In the genomic region with DNA sequence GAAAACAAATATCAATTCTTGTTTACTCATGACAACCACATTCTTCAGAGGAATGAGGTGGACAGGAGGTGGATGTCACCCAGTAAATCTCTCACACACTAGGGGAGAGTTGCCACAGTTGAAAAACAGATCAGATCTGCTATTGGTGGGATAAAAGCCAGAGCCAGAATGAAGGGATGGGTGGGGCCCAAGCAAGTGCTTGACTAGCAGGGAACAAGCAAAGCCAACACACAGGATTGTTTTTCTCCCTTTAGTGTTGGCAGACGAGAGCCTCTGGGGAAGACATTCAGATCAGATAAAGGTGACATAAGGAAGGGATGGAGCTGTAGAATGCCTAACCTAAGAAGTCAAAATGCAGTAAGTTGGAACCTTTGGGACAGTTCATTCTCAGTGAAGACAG, we compare ENCODE assay signal across 24 mouse cellular contexts.
DNase-seq lines count a peak whose midpoint lies in the region; ATAC-seq and TF ChIP-seq lines count a peak whose summit lies in the region.
"Had no signal": no experiment of that assay in that cellular context is flagged by ENCODE, and none has a peak within 500 bp of the region (broad histone marks: within the 10 kb centered on the region; RNA-seq: fewer than 3 reads in every experiment).

No protein-coding gene starts in this region.

- peak; percentile 35 to 42 for DNase-seq in gastrocnemius, adult 8-10 months (ENCODE audit: low spot score in 2 of 2)
- DNase-seq in gastrocnemius, postnatal 10 days: no peak
- DNase-seq in lung, postnatal 10 days: peak; percentile 9
- DNase-seq in lung, postnatal 0 days (ENCODE audit: low spot score): no peak
- peak; percentile 47 for DNase-seq in gastrocnemius, postnatal 25 days
- DNase-seq in skeletal muscle tissue, adult 2 months (ENCODE audit: low read depth, low spot score): peak; percentile 66
- DNase-seq: adrenal gland, postnatal 14 days; cerebellum, adult 11 months; cerebellum, adult 2 months; cerebellum, postnatal 10 days; cerebellum, postnatal 36 days; embryo, embryonic 11 days; kidney, adult 11 months had no signal

- no peak for TF ChIP-seq CTCF in lung, postnatal 0 days (IDR thresholded peaks at IDR 0.05)

- ATAC-seq in lung, postnatal 0 days: no peak
- ATAC-seq: CD4-positive, CD25-positive, alpha-beta regulatory T cell, adult 4 months; forebrain, embryonic 15.5 days; hindbrain, embryonic 16.5 days; intestine, embryonic 15.5 days had no signal

- H3K4me2 ChIP-seq in lung, postnatal 0 days (replicated peaks; ENCODE audit: low read depth, low read length): no peak overlapping the region
- H3K4me2 ChIP-seq: embryonic facial prominence, embryonic 13.5 days; forebrain, embryonic 12.5 days; forebrain, embryonic 15.5 days; heart, embryonic 12.5 days; heart, embryonic 15.5 days; hindbrain, embryonic 12.5 days; intestine, embryonic 15.5 days had no signal

- no peak for TF ChIP-seq EP300 in lung, postnatal 0 days (IDR thresholded peaks at IDR 0.05)

- no peaks in the 10 kb centered on the region for H3K9me3 ChIP-seq in lung, postnatal 0 days (ENCODE audit: low read length)
- H3K9me3 ChIP-seq: embryonic facial prominence, embryonic 13.5 days; forebrain, embryonic 12.5 days; forebrain, embryonic 15.5 days; heart, embryonic 12.5 days; heart, embryonic 15.5 days; hindbrain, embryonic 12.5 days; intestine, embryonic 15.5 days had no signal

- H3K9ac ChIP-seq in lung, postnatal 0 days (replicated peaks; ENCODE audit: low read depth): no peak overlapping the region
- H3K9ac ChIP-seq: embryonic facial prominence, embryonic 13.5 days; forebrain, embryonic 12.5 days; forebrain, embryonic 15.5 days; heart, embryonic 12.5 days; heart, embryonic 15.5 days; hindbrain, embryonic 12.5 days; intestine, embryonic 15.5 days had no signal

- WGBS in lung, postnatal 0 days: 47% methylated on average over 1 of the region's 1 CpGs

- no peaks in the 10 kb centered on the region for H3K4me1 ChIP-seq in lung, postnatal 0 days (ENCODE audit: insufficient read depth, low read depth, low read length)
- H3K4me1 ChIP-seq: embryonic facial prominence, embryonic 10.5 days; forebrain, embryonic 12.5 days; forebrain, embryonic 15.5 days; heart, embryonic 15.5 days; hindbrain, embryonic 12.5 days; intestine, embryonic 15.5 days had no signal

- H3K27me3 ChIP-seq in lung, postnatal 0 days (replicated peaks; ENCODE audit: insufficient read depth, low read length): no peaks in the 10 kb centered on the region
- H3K27me3 ChIP-seq: embryonic facial prominence, embryonic 13.5 days; forebrain, embryonic 12.5 days; forebrain, embryonic 15.5 days; heart, embryonic 12.5 days; heart, embryonic 15.5 days; hindbrain, embryonic 12.5 days; intestine, embryonic 15.5 days had no signal

- no peak overlapping the region for H3K27ac ChIP-seq in lung, postnatal 0 days (ENCODE audit: low read length)
- H3K27ac ChIP-seq: embryonic facial prominence, embryonic 10.5 days; embryonic facial prominence, embryonic 13.5 days; forebrain, embryonic 12.5 days; forebrain, embryonic 15.5 days; heart, embryonic 15.5 days; hindbrain, embryonic 12.5 days; intestine, embryonic 15.5 days had no signal

- no peak overlapping the region for H3K4me3 ChIP-seq in lung, postnatal 0 days (ENCODE audit: low read depth, low read length)
- H3K4me3 ChIP-seq: embryonic facial prominence, embryonic 10.5 days; embryonic facial prominence, embryonic 13.5 days; erythroblast, embryonic 14.5 days; forebrain, embryonic 12.5 days; forebrain, embryonic 15.5 days; heart, embryonic 12.5 days; heart, embryonic 15.5 days; hindbrain, embryonic 12.5 days; intestine, embryonic 15.5 days had no signal

- no peaks in the 10 kb centered on the region for H3K36me3 ChIP-seq in lung, postnatal 0 days (ENCODE audit: insufficient read depth, low read length)
- H3K36me3 ChIP-seq: embryonic facial prominence, embryonic 10.5 days; embryonic facial prominence, embryonic 13.5 days; forebrain, embryonic 12.5 days; forebrain, embryonic 15.5 days; heart, embryonic 12.5 days; heart, embryonic 15.5 days; hindbrain, embryonic 12.5 days; intestine, embryonic 15.5 days had no signal

Comparison
In these comparisons a context has a peak if more than half of its experiments do, and no peak if none do; other contexts are left out.
1. DNase-seq: peak in gastrocnemius, adult 8-10 months (2 of 2), lung, postnatal 10 days (single experiment), gastrocnemius, postnatal 25 days (single experiment) and skeletal muscle tissue, adult 2 months (single experiment); none in gastrocnemius, postnatal 10 days (single experiment) and lung, postnatal 0 days (single experiment).